Mouse (Mus musculus) G1E (cell line): Measurements from ENCODE around the gene Rfc2.

Source experiments
- CTCF ChIP-seq: IDR thresholded peaks from 2 replicates; pipeline ENCODE4 v1.5.1; 2012; ENCODE audit warnings: low read depth, low read length, inconsistent platforms, mixed read lengths
- POLR2AphosphoS5 ChIP-seq: IDR thresholded peaks from 2 replicates; pipeline ENCODE4 v1.6.1; 2012; ENCODE audit warnings: low read depth, low read length, inconsistent platforms; ENCODE audit not compliant: insufficient replicate concordance
- TAL1 ChIP-seq: conservative IDR thresholded peaks from 2 replicates; pipeline ENCODE4 v1.6.1; 2012; ENCODE audit warnings: low read depth, low read length, inconsistent platforms, mixed read lengths

GRCm38 (mm10) chr5:134582221-134582907, 1.2 kb downstream of the Rfc2 start:
- TF ChIP-seq CTCF (no peak), TAL1 (no peak), POLR2AphosphoS5 (no peak)
